Mouse (Mus musculus): ENCODE measurements around the gene Ddx31. TPM values are rescaled to one million over a fixed set of nuclear protein-coding genes. Genes with fewer than 3 reads are reported as not detected.

The Ddx31 gene
- 10 to 100 TPM; 19.0 to 25.5 TPM for total RNA-seq (2023)

DNA sequence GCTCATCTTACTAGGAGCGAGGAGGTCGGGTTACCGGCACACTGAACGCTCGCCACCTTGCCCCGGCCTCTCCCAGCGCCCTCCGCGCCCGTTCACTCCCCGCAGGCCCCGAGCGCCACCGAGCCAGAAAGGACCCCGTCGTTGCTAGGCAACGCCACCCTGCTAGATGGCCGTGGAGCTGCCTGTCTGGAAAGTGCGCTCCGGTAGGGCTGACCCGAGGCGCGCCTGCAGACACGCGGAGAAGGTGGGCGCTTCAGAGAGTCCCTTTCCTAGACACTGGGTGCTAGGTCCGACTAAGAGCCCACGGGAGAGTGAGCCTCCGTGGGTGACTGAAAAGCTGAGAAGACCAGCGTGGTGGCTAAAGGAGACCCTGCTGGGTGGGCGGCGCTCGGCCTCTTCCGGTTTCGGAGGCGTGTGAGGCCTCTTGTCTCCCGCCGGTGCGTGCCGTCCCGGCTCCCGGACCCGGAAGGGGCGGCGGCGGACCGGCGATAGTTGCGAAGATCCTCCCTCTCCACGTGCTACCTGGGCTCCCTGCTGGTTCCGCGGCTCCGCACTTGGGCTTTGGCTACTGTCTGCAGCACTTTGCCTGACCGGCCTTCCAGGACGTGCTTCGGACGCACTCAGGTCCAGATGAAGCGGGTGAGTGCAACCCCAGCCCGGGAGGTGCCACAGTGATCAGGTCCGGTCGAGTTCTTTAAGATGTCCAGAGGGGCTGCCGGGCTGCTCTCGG is at the start of gene Ddx31, which contains the start of gene Gtf3c4:
Gene Ddx31 (plus strand): TSS at position 185 of the 730 bp plus-strand sequence.
Gene Gtf3c4 (minus strand): TSS at position 139 of the 730 bp plus-strand sequence.

DNA sequence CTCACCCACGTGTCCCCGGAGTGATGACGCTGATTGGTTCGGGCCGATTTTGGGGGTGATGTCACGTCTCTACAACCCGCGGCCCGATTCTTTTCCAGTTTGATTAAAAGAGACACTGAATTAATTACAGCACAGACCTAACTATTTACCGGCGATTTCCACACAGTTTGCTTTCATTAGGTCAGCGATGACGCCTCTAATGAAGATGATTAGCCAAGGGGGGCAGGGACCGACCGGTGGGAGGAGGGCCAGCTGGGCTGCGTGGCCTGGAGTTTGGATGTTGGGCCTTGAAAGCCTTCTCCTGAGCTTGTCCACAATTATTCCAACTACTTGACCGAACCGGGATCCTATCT is 76.3 kb downstream of the Ddx31 start, which contains the start of gene Barhl1:
Gene Barhl1 (minus strand): TSS at position 156 of the 353 bp plus-strand sequence.

Other genes with a start within 250 kb of the Ddx31 start
- gene Gfi1b, start 218.4 kb upstream of the Ddx31 start, total RNA-seq (2023): 1 to 10 TPM in 1 of 2 experiments, under 1 TPM in 1; 0.83 to 2.7 TPM
- gene Tsc1, start 199.2 kb upstream of the Ddx31 start, total RNA-seq (2023): 10 to 100 TPM; 42.4 to 50.5 TPM
- gene Spaca9, start 140.7 kb upstream of the Ddx31 start, total RNA-seq (2023): under 1 TPM in 1 of 2 experiments, not detected in 1; 0.90 TPM
- gene Ak8, start 140.2 kb upstream of the Ddx31 start, total RNA-seq (2023): 1 to 10 TPM in 1 of 2 experiments, not detected in 1; 1.2 TPM
- 10 to 100 TPM; 17.9 to 22.1 TPM for gene Gtf3c4, start within 50 bp of the Ddx31 start, total RNA-seq (2023)
- not detected for gene Barhl1, start 76.3 kb downstream of the Ddx31 start, total RNA-seq (2023)
- gene Cfap77, start 214.7 kb downstream of the Ddx31 start, total RNA-seq (2023): under 1 TPM in 1 of 2 experiments, not detected in 1; 0.76 TPM
- 10 to 100 TPM; 33.6 to 34.3 TPM for gene Ttf1, start 219.9 kb downstream of the Ddx31 start, total RNA-seq (2023)

Data from T-cell, adult 66 days (primary cell).